Comparison of ENCODE assay signal across 26 mouse cellular contexts in genomic region chr1:39106372-39106643, GRCm38 (mm10).
DNase-seq lines count a peak whose midpoint lies in the region; ATAC-seq and TF ChIP-seq lines count a peak whose summit lies in the region.
"Had no signal": no experiment of that assay in that cellular context is flagged by ENCODE, and none has a peak within 500 bp of the region (broad histone marks: within the 10 kb centered on the region; RNA-seq: fewer than 3 reads in every experiment).

No protein-coding gene starts in this region.

- no peak for TF ChIP-seq POLR2A in heart, adult 2 months (IDR thresholded peaks at IDR 0.05; ENCODE audit: insufficient read depth, low read depth, low read length)
- no peak for TF ChIP-seq POLR2A in cortical plate, adult 2 months (IDR thresholded peaks at IDR 0.05; ENCODE audit: extremely low read depth, insufficient read depth, low read length)

- H3K4me1 ChIP-seq in heart, adult 2 months (ENCODE audit: control insufficient read depth, insufficient read depth, low read length) = peaks cover 5% of the 10 kb centered on the region
- peaks cover 3% of the 10 kb centered on the region; the same call in 1 of the 2 replicates for H3K4me1 ChIP-seq in limb, embryonic 11.5 days (ENCODE audit: control insufficient read depth, insufficient read depth, low read length)
- H3K4me1 ChIP-seq in limb, embryonic 10.5 days = peaks cover 20% of the 10 kb centered on the region
- peaks cover 4% of the 10 kb centered on the region; the same call in 1 of the 2 replicates for H3K4me1 ChIP-seq in cortical plate, adult 2 months (ENCODE audit: control insufficient read depth, insufficient read depth, low read length)
- H3K4me1 ChIP-seq in liver, embryonic 11.5 days (replicated peaks; ENCODE audit: control insufficient read depth, insufficient read depth, low read length) = no peaks in the 10 kb centered on the region
- H3K4me1 ChIP-seq: forebrain, embryonic 15.5 days; neural tube, embryonic 12.5 days had no signal

- H3K4me3 ChIP-seq in heart, adult 2 months = no peak overlapping the region
- no peak overlapping the region for H3K4me3 ChIP-seq in limb, embryonic 11.5 days (ENCODE audit: low read depth, low read length)
- H3K4me3 ChIP-seq in limb, embryonic 10.5 days = no peak overlapping the region
- H3K4me3 ChIP-seq in cortical plate, adult 2 months (ENCODE audit: insufficient read depth, low read length) = no peak overlapping the region
- no peak overlapping the region for H3K4me3 ChIP-seq in liver, embryonic 11.5 days (ENCODE audit: low read depth, low read length)
- H3K4me3 ChIP-seq: forebrain, embryonic 15.5 days; heart, embryonic 15.5 days; hindbrain, embryonic 10.5 days; kidney, embryonic 15.5 days; limb, embryonic 12.5 days; liver, embryonic 12.5 days; neural tube, embryonic 12.5 days had no signal

- 66% methylated on average over 4 of the region's 4 CpGs for WGBS in heart, adult 2 months
- 70% methylated on average over 4 of the region's 4 CpGs for WGBS in limb, embryonic 11.5 days
- 73% methylated on average over 4 of the region's 4 CpGs for WGBS in limb, embryonic 10.5 days
- WGBS in liver, embryonic 11.5 days = 82% methylated on average over 4 of the region's 4 CpGs

- peak; percentile 37 for TF ChIP-seq CTCF in heart, adult 2 months (IDR thresholded peaks at IDR 0.05)
- 0 out of 2 replicates have a peak, but pooled peaks have one; percentile 5 for TF ChIP-seq CTCF in cortical plate, adult 2 months (IDR thresholded peaks at IDR 0.05; ENCODE audit: extremely low read depth, insufficient read depth, low read length)

- no peak for TF ChIP-seq EP300 in heart, adult 2 months (IDR thresholded peaks at IDR 0.05; ENCODE audit: insufficient read depth, low read depth, low read length)

- H3K27me3 ChIP-seq in heart, adult 2 months (ENCODE audit: control insufficient read depth, insufficient read depth, low read length) = no peaks in the 10 kb centered on the region
- H3K27me3 ChIP-seq in limb, embryonic 11.5 days (ENCODE audit: control insufficient read depth, insufficient read depth, low read length) = no peaks in the 10 kb centered on the region
- no peaks in the 10 kb centered on the region for H3K27me3 ChIP-seq in limb, embryonic 10.5 days (ENCODE audit: low read depth, poor library complexity, severe bottlenecking)
- no peaks in the 10 kb centered on the region for H3K27me3 ChIP-seq in liver, embryonic 11.5 days (replicated peaks; ENCODE audit: control insufficient read depth, insufficient read depth, low read length)
- H3K27me3 ChIP-seq: CH12.LX; forebrain, embryonic 15.5 days; heart, embryonic 15.5 days; kidney, embryonic 15.5 days; limb, embryonic 12.5 days; liver, embryonic 12.5 days; neural tube, embryonic 12.5 days had no signal

- H3K9me3 ChIP-seq in limb, embryonic 11.5 days (ENCODE audit: control insufficient read depth, low read length) = no peaks in the 10 kb centered on the region
- H3K9me3 ChIP-seq in limb, embryonic 10.5 days (replicated peaks) = no peaks in the 10 kb centered on the region
- no peaks in the 10 kb centered on the region for H3K9me3 ChIP-seq in liver, embryonic 11.5 days (ENCODE audit: control insufficient read depth, low read length)
- H3K9me3 ChIP-seq: forebrain, embryonic 15.5 days; G1E; heart, embryonic 15.5 days; hindbrain, embryonic 10.5 days; kidney, embryonic 15.5 days; limb, embryonic 12.5 days; liver, embryonic 12.5 days; neural tube, embryonic 12.5 days had no signal

- no peak for ATAC-seq in limb, embryonic 11.5 days (ENCODE audit: insufficient number of reproducible peaks, low FRiP score, low TSS enrichment, low read depth)
- ATAC-seq in liver, embryonic 11.5 days (replicated peaks; ENCODE audit: low FRiP score) = no peak
- ATAC-seq: forebrain, embryonic 15.5 days; hindbrain, embryonic 16.5 days; liver, embryonic 12.5 days had no signal

- DNase-seq in heart, adult 2 months = no peak
- no peak for DNase-seq in heart, adult 11 months
- DNase-seq in limb, embryonic 11.5 days (ENCODE audit: low spot score) = peak; percentile 21
- no peak for DNase-seq in limb, embryonic 10.5 days (ENCODE audit: low spot score)
- no peak for DNase-seq in liver, embryonic 11.5 days (ENCODE audit: low spot score)
- no peak for DNase-seq in adipocyte (ENCODE audit: low spot score)
- DNase-seq: adrenal gland, postnatal 14 days; B cell, adult 2 months; cerebellum, adult 8-10 months; cerebellum, postnatal 36 days; kidney, postnatal 4 days; layer of hippocampus, adult 9-11 months; lung, adult 18-20 months; lung, postnatal 10 days had no signal

- intact Hi-C loops in heart, adult 2 months (cut with DNase I) = loop anchor here (5.0 kb wide), 1 partner anchor 86 kb away; the partner anchor contains the start of gene Npas2

- H3K79me2 ChIP-seq in heart, adult 2 months (replicated peaks; ENCODE audit: control insufficient read depth, insufficient read depth, low read length) = no peaks in the 10 kb centered on the region

- no peak overlapping the region for H3K4me2 ChIP-seq in limb, embryonic 11.5 days (ENCODE audit: low read depth, severe bottlenecking)
- H3K4me2 ChIP-seq in liver, embryonic 11.5 days = no peak overlapping the region
- H3K4me2 ChIP-seq: forebrain, embryonic 15.5 days; kidney, embryonic 15.5 days; limb, embryonic 12.5 days; liver, embryonic 12.5 days; midbrain, embryonic 11.5 days; neural tube, embryonic 12.5 days had no signal

- H3K9ac ChIP-seq in heart, adult 2 months (ENCODE audit: low read depth, low read length) = no peak overlapping the region
- H3K9ac ChIP-seq in limb, embryonic 11.5 days (ENCODE audit: low read length) = no peak overlapping the region
- H3K9ac ChIP-seq in liver, embryonic 11.5 days (ENCODE audit: low read depth, low read length) = no peak overlapping the region
- H3K9ac ChIP-seq: forebrain, embryonic 15.5 days; heart, embryonic 15.5 days; kidney, embryonic 15.5 days; limb, embryonic 12.5 days; liver, embryonic 12.5 days; neural tube, embryonic 12.5 days had no signal

- H3K36me3 ChIP-seq in heart, adult 2 months (ENCODE audit: control insufficient read depth, insufficient read depth, low read length) = peaks cover 3% of the 10 kb centered on the region; the same call in 1 of the 2 replicates
- H3K36me3 ChIP-seq in limb, embryonic 11.5 days (ENCODE audit: control insufficient read depth, insufficient read depth, low read length) = no peaks in the 10 kb centered on the region
- H3K36me3 ChIP-seq in limb, embryonic 10.5 days = no peaks in the 10 kb centered on the region
- no peaks in the 10 kb centered on the region for H3K36me3 ChIP-seq in liver, embryonic 11.5 days (ENCODE audit: control insufficient read depth, insufficient read depth, low read length)
- H3K36me3 ChIP-seq: forebrain, embryonic 15.5 days; G1E; heart, embryonic 15.5 days; hindbrain, embryonic 10.5 days; kidney, embryonic 15.5 days; limb, embryonic 12.5 days; liver, embryonic 12.5 days; neural tube, embryonic 12.5 days had no signal

- H3K27ac ChIP-seq in heart, adult 2 months = peak overlapping the region; percentile 88
- H3K27ac ChIP-seq in limb, embryonic 11.5 days (replicated peaks; ENCODE audit: low read depth, low read length) = no peak overlapping the region
- H3K27ac ChIP-seq in limb, embryonic 10.5 days = no peak overlapping the region
- H3K27ac ChIP-seq in cortical plate, adult 2 months (ENCODE audit: insufficient read depth, low read length) = peak overlapping the region; percentile 32; the same call in 1 of the 2 replicates
- no peak overlapping the region for H3K27ac ChIP-seq in liver, embryonic 11.5 days (ENCODE audit: low read depth, low read length)
- H3K27ac ChIP-seq: forebrain, embryonic 15.5 days; hindbrain, embryonic 10.5 days; kidney, embryonic 15.5 days; limb, embryonic 12.5 days; liver, embryonic 12.5 days; neural tube, embryonic 12.5 days had no signal

Comparison
In these comparisons a context has a peak if more than half of its experiments do, and no peak if none do; other contexts are left out.
1. H3K27ac ChIP-seq: peak in heart, adult 2 months (single experiment) and cortical plate, adult 2 months (single experiment); none in limb, embryonic 11.5 days (single experiment), limb, embryonic 10.5 days (single experiment) and liver, embryonic 11.5 days (single experiment).